Mouse (Mus musculus): ENCODE results near the gene Smo.
"Not testable (repeated sequence)": the region's sequence is repeated elsewhere in the genome, so short reads cannot be mapped to it uniquely, and the experiment has no call there.

The Smo gene

GRCm38 (mm10) chr6:29729491-29729890 is 5.8 kb upstream of the Smo start:
- no peak for DNase-seq

- DNase-seq: peak; percentile 27
Observed at GRCm38 (mm10) chr6:29735689-29736451, 567 bp downstream of the Smo start.

- no peak for DNase-seq
Observed at GRCm38 (mm10) chr6:29736610-29737458, 1.5 kb downstream of the Smo start.

- DNase-seq: peak; percentile 26
Observed at GRCm38 (mm10) chr6:29751466-29752152, 16.3 kb downstream of the Smo start.

- no peak for DNase-seq
Observed at GRCm38 (mm10) chr6:29753336-29753735, 18.0 kb downstream of the Smo start.

GRCm38 (mm10) chr6:29756001-29756400 is 20.7 kb downstream of the Smo start:
- peak; percentile 30 for DNase-seq

- no peak for DNase-seq
Observed at GRCm38 (mm10) chr6:29756476-29756875, 21.2 kb downstream of the Smo start.

GRCm38 (mm10) chr6:29758417-29758816 is 23.1 kb downstream of the Smo start:
- DNase-seq: peak; percentile 63

GRCm38 (mm10) chr6:29759012-29759679 is 23.8 kb downstream of the Smo start:
- no peak for DNase-seq

- not testable (repeated sequence) for DNase-seq
Observed at GRCm38 (mm10) chr6:29760397-29760796, 25.1 kb downstream of the Smo start.

GRCm38 (mm10) chr6:29761282-29761681 is 26.0 kb downstream of the Smo start:
- no peak for DNase-seq

GRCm38 (mm10) chr6:29762524-29762923 is 27.2 kb downstream of the Smo start:
- DNase-seq: no peak

- DNase-seq: no peak
Observed at GRCm38 (mm10) chr6:29766874-29767273, 31.6 kb downstream of the Smo start.

- DNase-seq: peak; percentile 96
Observed at GRCm38 (mm10) chr6:29767813-29768660, 32.7 kb downstream of the Smo start, which contains the start of gene Ahcyl2. TSS of gene Ahcyl2 (plus strand) at chr6:29768011.

GRCm38 (mm10) chr6:29768791-29769441 is 33.6 kb downstream of the Smo start:
- DNase-seq: peak; percentile 54

- no peak for DNase-seq
Observed at GRCm38 (mm10) chr6:29770672-29771321, 35.5 kb downstream of the Smo start.

- DNase-seq: no peak
Observed at GRCm38 (mm10) chr6:29772236-29772635, 36.9 kb downstream of the Smo start.

GRCm38 (mm10) chr6:29774161-29774560 is 38.9 kb downstream of the Smo start:
- no peak for DNase-seq

- DNase-seq: no peak
Observed at GRCm38 (mm10) chr6:29775609-29776008, 40.3 kb downstream of the Smo start.

- DNase-seq: no peak
Observed at GRCm38 (mm10) chr6:29776542-29777237, 41.4 kb downstream of the Smo start.

All from right cerebral cortex, postnatal 25 days (tissue).